Mouse (Mus musculus) heart, postnatal 0 days (tissue): ENCODE measurements around the gene Cfdp1.

Experiments
- CTCF ChIP-seq: IDR thresholded peaks from 2 replicates; pipeline ENCODE4 v1.5.1; 2016; ENCODE audit warnings: antibody characterized with exemption, control low read depth, low read depth
- EP300 ChIP-seq: IDR thresholded peaks from 2 replicates; pipeline ENCODE4 v1.6.1; 2016; ENCODE audit warnings: antibody characterized with exemption, low read depth

DNA sequence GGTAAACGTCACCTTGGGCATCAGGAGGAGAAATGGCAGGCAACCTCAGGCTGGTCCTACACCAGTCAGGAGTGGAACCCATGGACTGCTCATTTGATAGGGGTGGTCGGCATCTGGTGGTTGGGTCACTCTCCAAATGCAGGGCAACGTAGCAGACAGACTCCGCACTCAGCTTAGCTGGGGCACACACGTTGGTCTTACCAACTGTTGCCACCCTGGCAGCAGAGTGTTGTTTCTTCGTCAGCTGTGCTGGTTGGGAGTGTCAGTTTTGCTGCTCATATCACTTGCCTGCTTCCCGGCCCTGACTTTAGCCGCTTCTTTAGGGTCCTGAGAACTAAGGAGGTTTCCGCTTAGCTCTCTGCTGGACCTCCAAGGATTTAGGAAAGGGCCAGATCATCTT lies 96.5 kb downstream of the Cfdp1 start:
- TF ChIP-seq CTCF: no peak
- no peak for TF ChIP-seq EP300
